Mouse (Mus musculus): ENCODE data around the gene Itpr1. TPM values are rescaled to one million over a fixed set of nuclear protein-coding genes. Genes with fewer than 3 reads are reported as not detected.

Itpr1 gene
- polyA plus RNA-seq, 1 experiment from 2014 or later = 9.1 TPM

DNA sequence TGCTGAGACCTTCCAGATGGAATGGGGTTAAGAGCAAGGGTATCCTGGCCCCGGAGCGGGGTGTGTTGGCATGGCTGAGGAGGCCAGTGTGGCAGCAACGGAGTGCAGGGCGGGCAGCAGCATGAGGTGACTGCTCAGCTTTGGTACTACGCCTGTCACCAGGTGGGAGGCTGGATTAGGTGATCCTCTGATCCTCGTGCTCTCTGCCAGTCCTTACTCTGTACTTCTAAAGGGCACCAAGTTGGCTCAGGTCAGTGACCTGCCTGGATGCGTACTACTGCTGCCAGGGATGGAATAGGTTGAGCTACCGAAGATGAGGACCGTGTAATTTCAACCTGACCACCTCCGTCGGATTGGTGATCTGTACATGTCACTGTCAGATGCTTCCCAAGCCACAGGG lies 245.9 kb downstream of the Itpr1 start:
- no peak for DNase-seq (ENCODE audit: low spot score)
- 89% methylated on average over 9 of the region's 11 CpGs for WGBS
- H3K9ac ChIP-seq (ENCODE audit: low read depth, low read length) = no peak overlapping the region
- no peaks in the 10 kb centered on the region for H3K9me3 ChIP-seq (ENCODE audit: control insufficient read depth, low read length)
- H3K4me2 ChIP-seq (ENCODE audit: low read depth, low read length) = no peak overlapping the region
- H3K27me3 ChIP-seq (replicated peaks; ENCODE audit: control insufficient read depth, insufficient read depth, low read length) = no peaks in the 10 kb centered on the region
- no peaks in the 10 kb centered on the region for H3K36me3 ChIP-seq (ENCODE audit: control insufficient read depth, insufficient read depth, low read length)
- peaks cover 34% of the 10 kb centered on the region for H3K4me1 ChIP-seq (ENCODE audit: control insufficient read depth, insufficient read depth, low read length)
- H3K4me3 ChIP-seq (ENCODE audit: low read depth, low read length) = no peak overlapping the region
- no peak for ATAC-seq (ENCODE audit: low read depth)
- no peak overlapping the region for H3K27ac ChIP-seq (replicated peaks; ENCODE audit: low read depth, low read length)

DNA sequence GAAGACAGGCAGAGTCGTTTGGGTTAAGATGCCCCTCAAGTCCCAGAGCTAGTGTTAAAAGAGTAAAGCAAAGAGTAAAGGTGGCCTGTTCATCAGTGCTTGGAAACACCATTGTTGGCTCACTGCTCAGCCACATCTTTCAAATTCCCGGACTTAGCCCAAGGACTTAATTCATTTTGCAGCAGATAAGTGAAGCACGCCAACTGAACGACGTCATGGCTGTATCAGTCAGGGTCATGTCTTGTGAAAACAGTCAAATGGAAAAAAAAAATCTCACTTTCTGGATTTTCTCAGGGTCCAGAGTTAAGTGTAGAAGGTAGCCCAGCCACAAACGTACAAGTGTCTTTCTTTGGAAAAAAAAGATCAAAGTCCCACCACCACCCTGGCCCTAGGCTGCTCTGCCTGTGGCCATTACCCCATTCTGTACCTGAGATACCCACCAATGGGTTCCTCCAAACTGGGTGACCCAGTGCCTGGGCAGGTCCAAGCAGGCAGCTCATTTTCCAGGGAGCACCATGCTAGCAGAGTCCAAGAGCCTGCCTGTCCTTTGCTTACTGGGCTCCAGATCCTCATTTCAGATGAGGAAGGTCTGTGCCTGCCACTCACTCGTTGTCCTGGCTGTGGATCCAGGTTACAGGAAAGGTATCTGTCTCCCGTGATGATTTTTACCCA lies 251.5 kb downstream of the Itpr1 start:
- ATAC-seq (ENCODE audit: low read depth) (no peak), DNase-seq (ENCODE audit: low spot score) (no peak)
- Histone ChIP-seq H3K27me3 (replicated peaks; ENCODE audit: control insufficient read depth, insufficient read depth, low read length) (no peaks in the 10 kb centered on the region), H3K4me1 (ENCODE audit: control insufficient read depth, insufficient read depth, low read length) (0 out of 2 replicates have a peak, but pooled peaks cover 6% of the 10 kb centered on the region), H3K36me3 (ENCODE audit: control insufficient read depth, insufficient read depth, low read length) (no peaks in the 10 kb centered on the region), H3K4me2 (ENCODE audit: low read depth, low read length) (no peak overlapping the region), H3K4me3 (ENCODE audit: low read depth, low read length) (no peak overlapping the region), H3K9ac (ENCODE audit: low read depth, low read length) (no peak overlapping the region), H3K27ac (replicated peaks; ENCODE audit: low read depth, low read length) (no peak overlapping the region), H3K9me3 (ENCODE audit: control insufficient read depth, low read length) (no peaks in the 10 kb centered on the region)
- WGBS = 81% methylated on average over 8 of the region's 8 CpGs

DNA sequence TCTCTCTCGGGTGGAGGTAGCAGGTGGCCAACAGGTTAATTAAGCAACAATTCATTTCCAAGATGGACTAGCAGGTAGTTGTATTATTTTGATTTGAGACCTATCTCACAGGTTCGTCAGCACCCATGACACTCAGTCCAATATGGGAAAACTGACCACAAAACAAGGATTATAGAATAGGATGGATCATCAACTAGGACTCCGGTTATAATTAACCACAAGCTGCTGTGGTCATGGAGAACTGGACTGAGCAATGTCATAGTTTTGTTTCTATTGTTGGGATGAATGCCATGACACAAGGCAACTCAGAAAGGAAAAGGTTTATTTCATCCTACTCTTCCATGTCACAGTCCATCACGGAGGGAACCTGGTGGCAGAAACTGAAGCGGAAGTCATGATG lies 252.3 kb downstream of the Itpr1 start:
- Histone ChIP-seq H3K27ac (replicated peaks; ENCODE audit: low read depth, low read length) (no peak overlapping the region), H3K4me3 (ENCODE audit: low read depth, low read length) (no peak overlapping the region), H3K9me3 (ENCODE audit: control insufficient read depth, low read length) (no peaks in the 10 kb centered on the region), H3K4me2 (ENCODE audit: low read depth, low read length) (no peak overlapping the region), H3K36me3 (ENCODE audit: control insufficient read depth, insufficient read depth, low read length) (no peaks in the 10 kb centered on the region), H3K27me3 (replicated peaks; ENCODE audit: control insufficient read depth, insufficient read depth, low read length) (no peaks in the 10 kb centered on the region), H3K4me1 (ENCODE audit: control insufficient read depth, insufficient read depth, low read length) (0 out of 2 replicates have a peak, but pooled peaks cover 6% of the 10 kb centered on the region), H3K9ac (ENCODE audit: low read depth, low read length) (no peak overlapping the region)
- ATAC-seq (ENCODE audit: low read depth) (no peak), DNase-seq (ENCODE audit: low spot score) (no peak)
- WGBS = 90% methylated on average over 5 of the region's 5 CpGs

DNA sequence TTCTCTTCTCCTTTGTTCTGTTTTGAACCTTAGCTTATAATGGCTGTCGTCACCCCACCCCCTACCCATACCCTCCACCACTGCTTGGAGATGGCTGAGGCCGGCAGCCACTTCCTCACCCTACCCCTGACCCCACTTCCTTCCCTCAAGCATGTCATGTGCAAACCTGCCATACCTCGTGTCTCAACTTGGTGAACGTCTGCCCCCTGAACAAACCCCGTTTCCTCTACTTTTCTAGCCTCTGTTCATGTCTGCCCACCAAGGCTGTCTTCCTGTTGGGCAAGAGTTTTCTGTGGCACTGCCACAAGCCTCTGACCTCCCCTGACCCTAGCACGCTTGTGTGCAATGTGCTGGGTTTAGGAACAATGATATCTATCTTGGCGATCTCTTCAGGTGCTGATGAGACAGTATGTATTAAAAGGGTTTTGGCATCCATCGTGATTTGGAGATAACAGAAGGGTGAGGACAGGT lies 253.2 kb downstream of the Itpr1 start:
- H3K27me3 ChIP-seq (replicated peaks; ENCODE audit: control insufficient read depth, insufficient read depth, low read length) = no peaks in the 10 kb centered on the region
- H3K9ac ChIP-seq (ENCODE audit: low read depth, low read length) = no peak overlapping the region
- no peak overlapping the region for H3K4me3 ChIP-seq (ENCODE audit: low read depth, low read length)
- H3K4me2 ChIP-seq (ENCODE audit: low read depth, low read length) = no peak overlapping the region
- ATAC-seq (ENCODE audit: low read depth) (no peak), DNase-seq (ENCODE audit: low spot score) (no peak)
- H3K27ac ChIP-seq (replicated peaks; ENCODE audit: low read depth, low read length) = no peak overlapping the region
- 65% methylated on average over 8 of the region's 8 CpGs for WGBS
- no peaks in the 10 kb centered on the region for H3K36me3 ChIP-seq (ENCODE audit: control insufficient read depth, insufficient read depth, low read length)
- H3K4me1 ChIP-seq (ENCODE audit: control insufficient read depth, insufficient read depth, low read length) = 0 out of 2 replicates have a peak, but pooled peaks cover 6% of the 10 kb centered on the region
- H3K9me3 ChIP-seq (ENCODE audit: control insufficient read depth, low read length) = no peaks in the 10 kb centered on the region

DNA sequence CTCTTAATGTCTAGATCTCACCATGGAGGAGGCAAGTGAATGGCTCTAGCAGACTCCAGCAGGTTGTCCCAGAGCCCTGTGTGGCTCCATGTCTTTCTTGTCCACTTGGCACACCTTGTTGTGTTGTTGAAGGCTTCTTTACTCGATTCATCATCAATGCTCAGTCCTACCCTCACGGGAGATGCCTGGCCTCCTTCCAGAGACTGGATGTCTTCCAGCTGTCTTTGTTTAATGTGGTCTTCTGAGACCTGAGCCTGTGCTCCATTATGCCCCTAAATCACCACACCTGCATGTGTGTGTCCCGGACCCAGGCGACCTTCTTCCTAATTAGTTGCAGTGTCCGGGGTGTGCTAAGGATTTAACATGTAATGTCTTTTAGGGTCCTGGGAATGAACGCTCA lies 254.7 kb downstream of the Itpr1 start:
- 0 out of 2 replicates have a peak, but pooled peaks cover 6% of the 10 kb centered on the region for H3K4me1 ChIP-seq (ENCODE audit: control insufficient read depth, insufficient read depth, low read length)
- no peak overlapping the region for H3K27ac ChIP-seq (replicated peaks; ENCODE audit: low read depth, low read length)
- DNase-seq (ENCODE audit: low spot score) (no peak), ATAC-seq (ENCODE audit: low read depth) (peak; percentile 22; the same call in 1 of the 2 replicates)
- no peaks in the 10 kb centered on the region for H3K36me3 ChIP-seq (ENCODE audit: control insufficient read depth, insufficient read depth, low read length)
- H3K9me3 ChIP-seq (ENCODE audit: control insufficient read depth, low read length) = no peaks in the 10 kb centered on the region
- no peak overlapping the region for H3K4me2 ChIP-seq (ENCODE audit: low read depth, low read length)
- no peaks in the 10 kb centered on the region for H3K27me3 ChIP-seq (replicated peaks; ENCODE audit: control insufficient read depth, insufficient read depth, low read length)
- H3K4me3 ChIP-seq (ENCODE audit: low read depth, low read length) = no peak overlapping the region
- H3K9ac ChIP-seq (ENCODE audit: low read depth, low read length) = no peak overlapping the region
- WGBS = 45% methylated on average over 6 of the region's 6 CpGs

DNA sequence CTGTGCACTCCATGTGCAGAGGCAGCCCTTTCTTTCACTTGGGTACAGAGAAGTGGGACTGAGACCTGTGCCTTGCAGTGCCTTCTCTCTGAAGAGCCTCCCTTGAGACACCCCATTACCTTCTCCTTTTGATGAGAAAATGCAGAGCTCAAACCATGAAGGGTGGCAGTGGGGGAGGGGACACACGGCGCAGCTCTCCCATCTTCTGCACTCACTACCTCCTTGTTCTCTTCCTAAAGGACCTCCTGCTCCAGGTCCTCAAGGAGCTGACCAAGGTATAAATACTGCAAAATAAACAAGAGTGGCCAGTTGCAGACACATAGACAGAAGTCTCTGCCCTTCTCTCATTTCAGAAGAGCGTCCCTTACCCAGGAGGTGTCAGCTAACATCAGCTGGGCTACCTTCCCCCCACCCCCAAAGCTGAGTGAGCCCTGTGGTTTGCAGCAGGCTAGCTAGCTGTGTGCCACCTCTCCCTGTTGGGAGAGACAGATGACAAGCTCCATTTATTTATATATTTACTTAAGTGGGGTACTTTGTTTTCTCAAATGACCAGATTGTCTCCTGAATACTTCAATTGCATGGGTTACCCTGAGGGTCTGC lies 255.4 kb downstream of the Itpr1 start:
- Histone ChIP-seq H3K36me3 (ENCODE audit: control insufficient read depth, insufficient read depth, low read length) (no peaks in the 10 kb centered on the region), H3K27me3 (replicated peaks; ENCODE audit: control insufficient read depth, insufficient read depth, low read length) (no peaks in the 10 kb centered on the region), H3K9ac (ENCODE audit: low read depth, low read length) (no peak overlapping the region), H3K27ac (replicated peaks; ENCODE audit: low read depth, low read length) (no peak overlapping the region), H3K4me1 (ENCODE audit: control insufficient read depth, insufficient read depth, low read length) (0 out of 2 replicates have a peak, but pooled peaks cover 6% of the 10 kb centered on the region), H3K9me3 (ENCODE audit: control insufficient read depth, low read length) (no peaks in the 10 kb centered on the region), H3K4me3 (ENCODE audit: low read depth, low read length) (no peak overlapping the region), H3K4me2 (ENCODE audit: low read depth, low read length) (no peak overlapping the region)
- DNase-seq (ENCODE audit: low spot score) = no peak
- no peak for ATAC-seq (ENCODE audit: low read depth)
- WGBS = 43% methylated on average over 3 of the region's 3 CpGs

DNA sequence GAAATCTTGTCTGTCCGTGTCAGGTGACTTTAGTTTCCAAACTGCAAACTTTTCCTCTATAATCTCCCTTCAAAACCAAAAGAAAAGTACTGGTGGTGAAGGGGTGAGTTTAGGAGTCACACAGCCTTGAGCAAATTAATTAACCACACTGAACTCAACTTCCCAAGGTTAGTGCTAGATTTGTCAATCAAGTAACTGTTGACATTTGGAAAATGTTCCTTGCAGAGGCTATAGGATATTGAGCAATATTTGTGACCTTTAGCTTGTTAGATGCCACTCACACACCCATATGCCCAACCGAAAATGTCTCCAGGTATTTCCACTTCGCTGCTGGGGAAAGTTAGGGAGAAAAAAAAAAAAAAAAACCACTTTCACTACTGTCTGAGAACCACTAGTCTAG lies 259.0 kb downstream of the Itpr1 start:
- Histone ChIP-seq H3K4me3 (ENCODE audit: low read depth, low read length) (no peak overlapping the region), H3K36me3 (ENCODE audit: control insufficient read depth, insufficient read depth, low read length) (no peaks in the 10 kb centered on the region), H3K27ac (replicated peaks; ENCODE audit: low read depth, low read length) (no peak overlapping the region), H3K27me3 (replicated peaks; ENCODE audit: control insufficient read depth, insufficient read depth, low read length) (no peaks in the 10 kb centered on the region), H3K9ac (ENCODE audit: low read depth, low read length) (no peak overlapping the region), H3K4me2 (ENCODE audit: low read depth, low read length) (no peak overlapping the region), H3K4me1 (ENCODE audit: control insufficient read depth, insufficient read depth, low read length) (0 out of 2 replicates have a peak, but pooled peaks cover 6% of the 10 kb centered on the region), H3K9me3 (ENCODE audit: control insufficient read depth, low read length) (no peaks in the 10 kb centered on the region)
- no peak for ATAC-seq (ENCODE audit: low read depth)
- 89% methylated on average over 3 of the region's 3 CpGs for WGBS
- no peak for DNase-seq (ENCODE audit: low spot score)

DNA sequence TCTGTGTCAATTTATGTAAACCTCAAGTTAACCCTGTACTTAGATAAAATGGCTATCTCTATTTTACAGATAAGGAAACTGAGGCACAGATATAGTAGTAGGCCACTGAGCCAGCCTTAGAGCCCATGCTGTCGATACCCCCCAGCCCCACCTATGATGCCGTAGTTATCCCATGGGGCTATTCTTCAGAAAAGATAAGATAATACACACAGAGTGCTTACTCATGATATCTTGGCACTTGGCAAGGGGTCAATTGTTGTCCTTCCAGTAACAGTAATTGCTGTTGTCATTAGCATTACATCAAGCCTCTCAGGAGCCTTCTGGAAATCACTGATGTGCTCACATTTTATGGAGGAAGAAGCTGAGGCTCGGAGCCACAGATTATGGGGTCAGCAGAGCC lies 259.9 kb downstream of the Itpr1 start:
- H3K4me3 ChIP-seq (ENCODE audit: low read depth, low read length) = no peak overlapping the region
- no peak overlapping the region for H3K9ac ChIP-seq (ENCODE audit: low read depth, low read length)
- 0 out of 2 replicates have a peak, but pooled peaks cover 3% of the 10 kb centered on the region for H3K4me1 ChIP-seq (ENCODE audit: control insufficient read depth, insufficient read depth, low read length)
- H3K27me3 ChIP-seq (replicated peaks; ENCODE audit: control insufficient read depth, insufficient read depth, low read length) = no peaks in the 10 kb centered on the region
- DNase-seq (ENCODE audit: low spot score) (no peak), ATAC-seq (ENCODE audit: low read depth) (no peak)
- no peak overlapping the region for H3K27ac ChIP-seq (replicated peaks; ENCODE audit: low read depth, low read length)
- H3K36me3 ChIP-seq (ENCODE audit: control insufficient read depth, insufficient read depth, low read length) = no peaks in the 10 kb centered on the region
- 83% methylated on average over 3 of the region's 3 CpGs for WGBS
- no peak overlapping the region for H3K4me2 ChIP-seq (ENCODE audit: low read depth, low read length)
- H3K9me3 ChIP-seq (ENCODE audit: control insufficient read depth, low read length) = no peaks in the 10 kb centered on the region
